Mouse (Mus musculus): ENCODE results near the gene Tomm5. TPM values are rescaled to one million over a fixed set of nuclear protein-coding genes. Genes with fewer than 3 reads are reported as not detected.
"Not testable (repeated sequence)": the region's sequence is repeated elsewhere in the genome, so short reads cannot be mapped to it uniquely, and the experiment has no call there.

Tomm5 gene
- polyA plus RNA-seq, 1 experiment from 2014 or later: 143 TPM

DNA sequence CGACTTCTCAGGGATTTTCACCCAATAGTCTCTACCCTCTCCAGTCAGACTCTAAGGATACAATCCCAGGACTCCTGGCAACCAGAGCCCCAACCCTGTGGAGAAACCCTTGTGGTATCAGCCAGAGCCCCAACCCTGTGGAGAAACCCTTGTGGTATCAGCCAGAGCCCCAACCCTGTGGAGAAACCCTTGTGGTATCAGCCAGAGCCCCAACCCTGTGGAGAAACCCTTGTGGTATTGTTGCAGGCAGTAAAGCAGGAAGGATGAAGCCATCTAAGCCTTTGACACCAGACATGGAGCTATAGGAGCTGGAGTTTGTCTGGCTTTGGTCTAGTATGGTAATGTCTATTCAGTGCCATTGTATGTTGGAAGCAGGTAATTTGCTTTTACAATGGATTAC lies 44.1 kb downstream of the Tomm5 start:
- H3K9ac ChIP-seq (replicated peaks); H3K4me2 ChIP-seq (replicated peaks); H3K4me3 ChIP-seq; H3K27me3 ChIP-seq; ATAC-seq (replicated peaks); H3K9me3 ChIP-seq; H3K27ac ChIP-seq (replicated peaks); H3K4me1 ChIP-seq: not testable (repeated sequence)
- H3K36me3 ChIP-seq: peaks cover 33% of the 10 kb centered on the region
- WGBS: 62% methylated on average over 1 of the region's 1 CpGs

DNA sequence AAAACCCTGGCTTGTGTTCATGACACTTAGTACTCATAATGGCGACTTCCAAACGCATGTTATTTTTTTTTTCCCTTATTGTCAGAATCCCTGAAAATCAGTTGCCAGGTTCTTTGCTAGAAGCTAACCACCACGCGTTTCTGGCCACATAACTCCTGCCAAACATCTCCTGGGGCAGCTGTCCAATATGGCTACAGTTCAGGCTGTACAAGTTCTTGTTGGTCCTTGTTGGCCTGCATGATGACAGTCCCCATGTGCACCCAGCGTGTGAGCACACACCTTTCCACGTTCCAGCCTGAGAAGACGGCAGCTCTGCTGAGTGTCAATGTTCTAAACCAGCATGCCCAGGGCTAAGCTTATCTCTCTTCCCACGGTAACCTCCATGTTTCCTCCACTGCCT lies 52.5 kb downstream of the Tomm5 start:
- no peaks in the 10 kb centered on the region for H3K27me3 ChIP-seq
- H3K9me3 ChIP-seq: no peaks in the 10 kb centered on the region
- H3K4me2 ChIP-seq (replicated peaks): no peak overlapping the region
- H3K4me3 ChIP-seq: no peak overlapping the region
- H3K9ac ChIP-seq (replicated peaks): no peak overlapping the region
- H3K36me3 ChIP-seq: peaks cover 47% of the 10 kb centered on the region
- WGBS: 87% methylated on average over 8 of the region's 8 CpGs
- no peak overlapping the region for H3K27ac ChIP-seq (replicated peaks)
- H3K4me1 ChIP-seq: no peaks in the 10 kb centered on the region
- no peak for ATAC-seq (replicated peaks)

Other genes starting within 250 kb of the Tomm5 start
- 20.7 and 21.1 TPM in 2 replicates for gene Grhpr, start 126.7 kb downstream of the Tomm5 start, polyA plus RNA-seq (2015; fragmentation: Nextera tagmentation; extraction: Ambion mirVana)
- gene Zbtb5, start 95.7 kb downstream of the Tomm5 start, polyA plus RNA-seq (2015; fragmentation: Nextera tagmentation; extraction: Ambion mirVana): 46.7 and 46.8 TPM in 2 replicates
- gene Polr1e, start 89.5 kb downstream of the Tomm5 start, polyA plus RNA-seq (2015; fragmentation: Nextera tagmentation; extraction: Ambion mirVana): 31.0 and 34.8 TPM in 2 replicates
- 24.5 and 25.8 TPM in 2 replicates for gene Fbxo10, start 23.5 kb downstream of the Tomm5 start, polyA plus RNA-seq (2015; fragmentation: Nextera tagmentation; extraction: Ambion mirVana)
- gene Frmpd1, start 76.8 kb upstream of the Tomm5 start, polyA plus RNA-seq (2015; fragmentation: Nextera tagmentation; extraction: Ambion mirVana): 0.38 and 0.60 TPM in 2 replicates
- 22.0 and 23.6 TPM in 2 replicates for gene Trmt10b, start 189.0 kb upstream of the Tomm5 start, polyA plus RNA-seq (2015; fragmentation: Nextera tagmentation; extraction: Ambion mirVana)
- gene Dcaf10, start 234.0 kb upstream of the Tomm5 start, polyA plus RNA-seq (2015; fragmentation: Nextera tagmentation; extraction: Ambion mirVana): 8.4 and 8.9 TPM in 2 replicates
- gene Exosc3, start 234.6 kb upstream of the Tomm5 start, polyA plus RNA-seq (2015; fragmentation: Nextera tagmentation; extraction: Ambion mirVana): 48.9 and 54.9 TPM in 2 replicates